Mouse (Mus musculus): ENCODE measurements around the gene Mlec. TPM values are rescaled to one million over a fixed set of nuclear protein-coding genes. Genes with fewer than 3 reads are reported as not detected.

Gene Mlec
- total and polyA plus RNA-seq, 2 experiments from 2014 or later = 15.7 to 58.6 TPM

- Histone ChIP-seq H3K4me1 (ENCODE audit: insufficient read depth) (peaks cover 10% of the 10 kb centered on the region), H3K9ac (peak within 1 kb of the TSS; percentile 70), H3K4me2 (ENCODE audit: low read depth) (peak within 1 kb of the TSS; percentile 99), H3K27ac (ENCODE audit: low read depth, low read length) (peak within 1 kb of the TSS; percentile 79), H3K9me3 (ENCODE audit: low read length) (no peaks in the 10 kb centered on the region), H3K27me3 (ENCODE audit: insufficient read depth, low read length) (no peaks in the 10 kb centered on the region), H3K36me3 (ENCODE audit: insufficient read depth) (no peaks in the 10 kb centered on the region), H3K4me3 (ENCODE audit: low read depth, low read length) (peak within 1 kb of the TSS; percentile 68)
- ATAC-seq = peak; percentile 87
- 2% methylated on average over 83 of the region's 116 CpGs for WGBS
- TF ChIP-seq CTCF (IDR thresholded peaks at IDR 0.05; ENCODE audit: low read depth) = peak; percentile 68
- DNase-seq = peak; percentile 87
Observed at GRCm38 (mm10) chr5:115193669-115194625, 36.0 kb upstream of the Mlec start, which contains the start of gene Cabp1. Cabp1 (minus strand) TSS chr5:115194381.

GRCm38 (mm10) chr5:115193226-115193625 lies 35.2 kb upstream of the Mlec start:
- ATAC-seq (0 out of 2 replicates have a peak, but pooled peaks have one; percentile 14), DNase-seq (no peak)
- TF ChIP-seq CTCF (IDR thresholded peaks at IDR 0.05; ENCODE audit: low read depth) = no peak
- no peaks in the 10 kb centered on the region for H3K9me3 ChIP-seq (ENCODE audit: low read length)
- no peaks in the 10 kb centered on the region for H3K27me3 ChIP-seq (ENCODE audit: insufficient read depth, low read length)
- H3K27ac ChIP-seq (ENCODE audit: low read depth, low read length) = no peak overlapping the region
- H3K4me2 ChIP-seq (ENCODE audit: low read depth) = peak overlapping the region; percentile 99
- WGBS = 4% methylated on average over 27 of the region's 34 CpGs
- peak overlapping the region; percentile 70 for H3K9ac ChIP-seq
- H3K4me1 ChIP-seq (ENCODE audit: insufficient read depth) = peaks cover 10% of the 10 kb centered on the region
- no peaks in the 10 kb centered on the region for H3K36me3 ChIP-seq (ENCODE audit: insufficient read depth)
- peak overlapping the region; percentile 68 for H3K4me3 ChIP-seq (ENCODE audit: low read depth, low read length)

- H3K36me3 ChIP-seq (ENCODE audit: insufficient read depth) = no peaks in the 10 kb centered on the region
- H3K27ac ChIP-seq (ENCODE audit: low read depth, low read length) = no peak overlapping the region
- peak overlapping the region; percentile 99 for H3K4me2 ChIP-seq (ENCODE audit: low read depth)
- H3K9me3 ChIP-seq (ENCODE audit: low read length) = no peaks in the 10 kb centered on the region
- H3K4me3 ChIP-seq (ENCODE audit: low read depth, low read length) = peak overlapping the region; percentile 68
- peak overlapping the region; percentile 70 for H3K9ac ChIP-seq
- 13% methylated on average over 7 of the region's 7 CpGs for WGBS
- H3K4me1 ChIP-seq (ENCODE audit: insufficient read depth) = peaks cover 10% of the 10 kb centered on the region
- ATAC-seq (no peak), DNase-seq (no peak)
- H3K27me3 ChIP-seq (ENCODE audit: insufficient read depth, low read length) = no peaks in the 10 kb centered on the region
- TF ChIP-seq CTCF (IDR thresholded peaks at IDR 0.05; ENCODE audit: low read depth) = no peak
Observed at GRCm38 (mm10) chr5:115192828-115193195, 34.8 kb upstream of the Mlec start.

- no peaks in the 10 kb centered on the region for H3K9me3 ChIP-seq (ENCODE audit: low read length)
- no peaks in the 10 kb centered on the region for H3K36me3 ChIP-seq (ENCODE audit: insufficient read depth)
- peak overlapping the region; percentile 99 for H3K4me2 ChIP-seq (ENCODE audit: low read depth)
- 12% methylated on average over 29 of the region's 29 CpGs for WGBS
- H3K4me3 ChIP-seq (ENCODE audit: low read depth, low read length) = peak overlapping the region; percentile 68
- no peak overlapping the region for H3K27ac ChIP-seq (ENCODE audit: low read depth, low read length)
- H3K27me3 ChIP-seq (ENCODE audit: insufficient read depth, low read length) = no peaks in the 10 kb centered on the region
- no peak for TF ChIP-seq CTCF (IDR thresholded peaks at IDR 0.05; ENCODE audit: low read depth)
- no peak for DNase-seq
- no peak for ATAC-seq
- peak overlapping the region; percentile 70 for H3K9ac ChIP-seq
- H3K4me1 ChIP-seq (ENCODE audit: insufficient read depth) = peaks cover 10% of the 10 kb centered on the region
Observed at GRCm38 (mm10) chr5:115191880-115192827, 34.2 kb upstream of the Mlec start.

GRCm38 (mm10) chr5:115190081-115190480 lies 32.1 kb upstream of the Mlec start:
- TF ChIP-seq CTCF (IDR thresholded peaks at IDR 0.05; ENCODE audit: low read depth) = no peak
- Histone ChIP-seq H3K9me3 (ENCODE audit: low read length) (no peaks in the 10 kb centered on the region), H3K4me2 (ENCODE audit: low read depth) (no peak overlapping the region), H3K27ac (ENCODE audit: low read depth, low read length) (no peak overlapping the region), H3K4me1 (ENCODE audit: insufficient read depth) (peaks cover 10% of the 10 kb centered on the region), H3K36me3 (ENCODE audit: insufficient read depth) (no peaks in the 10 kb centered on the region), H3K4me3 (ENCODE audit: low read depth, low read length) (no peak overlapping the region), H3K27me3 (ENCODE audit: insufficient read depth, low read length) (no peaks in the 10 kb centered on the region), H3K9ac (no peak overlapping the region)
- no peak for ATAC-seq
- 82% methylated on average over 12 of the region's 12 CpGs for WGBS
- no peak for DNase-seq

GRCm38 (mm10) chr5:115188824-115189223 lies 30.8 kb upstream of the Mlec start:
- peak; percentile 57 for DNase-seq
- 42% methylated on average over 5 of the region's 5 CpGs for WGBS
- peaks cover 14% of the 10 kb centered on the region for H3K4me1 ChIP-seq (ENCODE audit: insufficient read depth)

More at GRCm38 (mm10) chr5:115188824-115189223, 30.8 kb upstream of the Mlec start:
- H3K36me3 ChIP-seq (ENCODE audit: insufficient read depth) = no peaks in the 10 kb centered on the region
- ATAC-seq = no peak
- TF ChIP-seq CTCF (IDR thresholded peaks at IDR 0.05; ENCODE audit: low read depth) = peak; percentile 86
- no peak overlapping the region for H3K4me3 ChIP-seq (ENCODE audit: low read depth, low read length)
- H3K27ac ChIP-seq (ENCODE audit: low read depth, low read length) = no peak overlapping the region
- no peak overlapping the region for H3K9ac ChIP-seq
- H3K4me2 ChIP-seq (ENCODE audit: low read depth) = no peak overlapping the region
- no peaks in the 10 kb centered on the region for H3K9me3 ChIP-seq (ENCODE audit: low read length)
- no peaks in the 10 kb centered on the region for H3K27me3 ChIP-seq (ENCODE audit: insufficient read depth, low read length)

Measured in forebrain, postnatal 0 days (tissue).